Mouse (Mus musculus): ENCODE measurements at regions not wholly inside any gene's neighbourhood (a gene's known extent, or its start where the extent isn't known, plus 50 kb on each side); places are given as distances from the start of the nearest gene placed in this dataset.

GRCm38 (mm10) chr6:135591085-135591484 lies 228.7 kb downstream of the Emp1 start:
- no peak for ATAC-seq (ENCODE audit: insufficient number of reproducible peaks, low FRiP score, low TSS enrichment)

- no peak for ATAC-seq (ENCODE audit: insufficient number of reproducible peaks, low FRiP score, low TSS enrichment)
Observed at GRCm38 (mm10) chr6:135596358-135596757, 234.0 kb downstream of the Emp1 start.

- ATAC-seq (ENCODE audit: insufficient number of reproducible peaks, low FRiP score, low TSS enrichment), result no peak
Observed at GRCm38 (mm10) chr6:135610504-135611096, 248.3 kb downstream of the Emp1 start.

GRCm38 (mm10) chr6:135627928-135628327 lies 265.6 kb downstream of the Emp1 start:
- no peak for ATAC-seq (ENCODE audit: insufficient number of reproducible peaks, low FRiP score, low TSS enrichment)

GRCm38 (mm10) chr6:135629236-135629635 lies 266.9 kb downstream of the Emp1 start:
- ATAC-seq (ENCODE audit: insufficient number of reproducible peaks, low FRiP score, low TSS enrichment), result no peak

- ATAC-seq (ENCODE audit: insufficient number of reproducible peaks, low FRiP score, low TSS enrichment), result no peak
Observed at GRCm38 (mm10) chr6:135632671-135633070, 270.3 kb downstream of the Emp1 start.

- ATAC-seq (ENCODE audit: insufficient number of reproducible peaks, low FRiP score, low TSS enrichment), result no peak
Observed at GRCm38 (mm10) chr6:135636648-135637047, 274.3 kb downstream of the Emp1 start.

GRCm38 (mm10) chr6:135642711-135643110 lies 280.4 kb downstream of the Emp1 start:
- ATAC-seq (ENCODE audit: insufficient number of reproducible peaks, low FRiP score, low TSS enrichment), result no peak

- ATAC-seq (ENCODE audit: insufficient number of reproducible peaks, low FRiP score, low TSS enrichment), result no peak
Observed at GRCm38 (mm10) chr6:135646177-135646576, 283.8 kb downstream of the Emp1 start.

- ATAC-seq (ENCODE audit: insufficient number of reproducible peaks, low FRiP score, low TSS enrichment), result no peak
Observed at GRCm38 (mm10) chr6:135653002-135653401, 290.7 kb downstream of the Emp1 start.

- ATAC-seq (ENCODE audit: insufficient number of reproducible peaks, low FRiP score, low TSS enrichment), result peak; percentile 29; the same call in 1 of the 2 replicates
Observed at GRCm38 (mm10) chr6:135662386-135662785, 300.0 kb downstream of the Emp1 start.

GRCm38 (mm10) chr6:135662801-135663537 lies 300.6 kb downstream of the Emp1 start:
- 0 out of 2 replicates have a peak, but pooled peaks have one; percentile 23 for ATAC-seq (ENCODE audit: insufficient number of reproducible peaks, low FRiP score, low TSS enrichment)

Measured in cerebellum, adult (tissue).